Mouse (Mus musculus): ENCODE measurements at regions not wholly inside any gene's neighbourhood (a gene's known extent, or its start where the extent isn't known, plus 50 kb on each side); places are given as distances from the start of the nearest gene placed in this dataset.

- no peak for DNase-seq
- no peak for TF ChIP-seq CTCF (IDR thresholded peaks at IDR 0.05)
- Histone ChIP-seq H3K4me3 (no peak overlapping the region), H3K27ac (no peak overlapping the region)
- intact Hi-C loops (cut with DNase I), result no loop called here
Observed at GRCm38 (mm10) chr1:128667121-128667762, 75.1 kb upstream of the Cxcr4 start.

DNA sequence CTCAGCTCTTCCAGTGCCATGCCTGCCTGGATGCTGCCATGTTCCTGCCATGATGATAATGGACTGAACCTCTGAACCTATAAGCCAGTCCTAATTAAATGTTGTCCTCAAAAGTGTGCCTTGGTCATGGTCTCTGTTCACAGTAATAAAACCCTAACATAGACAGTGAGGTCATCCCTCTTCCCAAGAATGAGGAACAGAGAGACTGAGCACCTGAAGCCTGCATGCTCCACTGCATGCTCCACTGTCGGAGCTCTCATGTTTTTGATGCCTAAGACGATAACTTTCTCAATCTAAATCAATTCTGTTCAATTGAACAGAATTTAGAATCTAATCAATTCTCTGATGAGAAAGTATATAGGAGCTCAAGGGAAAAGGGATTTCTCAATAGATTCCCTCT lies 71.1 kb upstream of the Cxcr4 start:
- no peak for DNase-seq
- no peak overlapping the region for H3K27ac ChIP-seq
- TF ChIP-seq CTCF (IDR thresholded peaks at IDR 0.05), result no peak
- no peak overlapping the region for H3K4me3 ChIP-seq
- intact Hi-C loops (cut with DNase I), result no loop called here

DNA sequence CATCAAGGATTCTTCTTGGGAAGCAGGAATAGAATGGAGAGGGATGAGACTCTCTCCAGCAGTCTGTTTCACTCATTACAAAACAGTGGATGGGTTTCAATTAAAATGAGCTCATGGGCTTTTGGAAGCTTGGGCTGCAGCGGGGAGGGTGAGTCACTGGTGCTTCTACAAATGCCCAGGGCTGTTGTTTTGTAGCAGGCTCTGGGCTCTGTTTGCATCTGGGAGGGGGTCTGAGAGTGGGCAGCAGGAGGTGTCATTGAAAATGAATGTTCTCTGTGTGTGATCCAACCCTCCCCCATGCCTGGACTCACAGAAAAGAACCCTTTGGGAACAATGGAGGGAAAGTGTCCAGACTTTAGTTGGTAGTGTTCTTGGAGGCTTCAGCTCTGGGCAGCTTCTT lies 67.8 kb upstream of the Cxcr4 start:
- intact Hi-C loops (cut with DNase I), result no loop called here
- no peak for TF ChIP-seq CTCF (IDR thresholded peaks at IDR 0.05)
- no peak overlapping the region for H3K4me3 ChIP-seq
- no peak overlapping the region for H3K27ac ChIP-seq
- DNase-seq, result no peak

DNA sequence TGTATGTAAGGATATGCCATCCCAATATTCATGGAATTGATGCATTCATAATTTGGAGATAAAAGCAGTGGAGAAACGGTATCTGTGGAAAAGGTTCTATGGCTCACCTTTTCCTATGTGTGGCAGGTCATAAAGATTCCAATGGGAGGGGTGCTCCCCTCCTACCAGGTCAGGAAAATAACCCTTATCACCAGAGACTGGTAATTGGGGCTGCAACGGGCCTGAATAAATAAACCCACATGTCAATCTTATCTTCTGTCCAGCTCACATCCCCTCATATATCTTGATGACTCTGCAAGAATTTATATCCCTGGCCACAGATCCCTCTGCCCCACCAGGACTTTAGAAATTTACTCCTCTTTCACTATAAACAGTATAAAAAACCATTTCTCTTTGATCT lies 66.7 kb upstream of the Cxcr4 start:
- no peak for DNase-seq

DNA sequence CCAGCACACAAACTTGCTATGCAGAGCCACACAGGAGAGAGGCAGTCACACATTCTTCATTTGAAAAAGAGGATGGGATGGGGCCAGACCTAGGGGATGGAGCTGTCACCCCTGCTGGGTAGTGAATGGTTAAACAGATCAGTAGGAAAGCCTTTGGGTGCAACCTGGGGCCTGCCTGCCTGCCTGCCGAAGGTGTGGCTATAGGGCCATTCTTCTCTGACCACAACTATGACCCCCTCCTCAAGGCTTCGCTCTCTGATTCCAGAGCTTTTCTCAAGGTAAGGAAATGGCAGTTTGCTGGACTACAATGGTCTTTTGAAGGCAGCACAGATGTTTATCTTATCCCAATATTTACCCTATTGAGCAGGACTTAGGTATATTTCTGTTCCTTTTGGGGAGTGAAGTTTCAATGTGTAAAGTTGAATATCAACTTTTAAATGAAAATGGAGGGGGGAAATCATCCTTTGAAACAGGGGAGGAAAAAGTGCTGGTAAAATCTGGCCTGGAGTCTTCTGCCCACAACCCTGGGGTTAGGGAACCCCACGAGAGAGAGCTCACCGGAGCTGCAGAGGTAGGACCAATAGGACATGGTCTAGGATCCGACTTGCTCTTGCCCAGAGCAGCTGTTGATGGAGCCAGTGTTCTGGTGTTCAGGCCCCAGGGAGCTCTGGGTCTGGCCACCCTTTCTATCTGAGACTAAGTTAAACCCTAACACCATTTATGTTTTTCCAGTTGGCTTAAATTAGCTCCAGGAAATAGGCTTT lies 62.2 kb upstream of the Cxcr4 start:
- Histone ChIP-seq H3K4me3 (no peak overlapping the region), H3K27ac (no peak overlapping the region)
- no peak for TF ChIP-seq CTCF (IDR thresholded peaks at IDR 0.05)
- no peak for DNase-seq
- intact Hi-C loops (cut with DNase I), result no loop called here

More for the DNA sequence above, 66.7 kb upstream of the Cxcr4 start:
- H3K4me3 ChIP-seq, result no peak overlapping the region
- intact Hi-C loops (cut with DNase I), result no loop called here
- TF ChIP-seq CTCF (IDR thresholded peaks at IDR 0.05), result no peak
- H3K27ac ChIP-seq, result no peak overlapping the region

DNA sequence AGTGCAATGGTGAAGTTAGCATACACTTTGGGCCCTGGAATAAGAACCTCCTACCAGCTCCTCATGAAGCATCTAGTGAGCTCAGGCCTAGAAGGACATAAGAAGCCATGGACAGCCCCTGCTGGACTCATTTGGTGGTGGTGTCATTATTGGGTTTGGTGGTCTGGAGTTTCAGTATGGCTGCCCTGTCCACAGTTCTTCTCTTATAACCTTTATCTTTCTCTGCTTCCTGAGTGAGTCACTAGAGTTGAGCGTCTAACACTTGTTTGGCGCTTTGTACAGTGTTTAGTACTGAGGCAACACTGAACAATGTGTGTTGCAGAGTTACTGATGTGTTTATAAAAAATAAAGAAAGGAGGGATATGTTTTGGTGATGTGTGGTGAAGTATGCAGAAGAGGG lies 58.5 kb upstream of the Cxcr4 start:
- no peak for DNase-seq
- Histone ChIP-seq H3K4me3 (no peak overlapping the region), H3K27ac (no peak overlapping the region)
- no peak for TF ChIP-seq CTCF (IDR thresholded peaks at IDR 0.05)
- intact Hi-C loops (cut with DNase I), result no loop called here

- H3K27ac ChIP-seq, result no peak overlapping the region
- H3K4me3 ChIP-seq, result no peak overlapping the region
Observed at GRCm38 (mm10) chr1:128649490-128650178, 57.5 kb upstream of the Cxcr4 start.

DNA sequence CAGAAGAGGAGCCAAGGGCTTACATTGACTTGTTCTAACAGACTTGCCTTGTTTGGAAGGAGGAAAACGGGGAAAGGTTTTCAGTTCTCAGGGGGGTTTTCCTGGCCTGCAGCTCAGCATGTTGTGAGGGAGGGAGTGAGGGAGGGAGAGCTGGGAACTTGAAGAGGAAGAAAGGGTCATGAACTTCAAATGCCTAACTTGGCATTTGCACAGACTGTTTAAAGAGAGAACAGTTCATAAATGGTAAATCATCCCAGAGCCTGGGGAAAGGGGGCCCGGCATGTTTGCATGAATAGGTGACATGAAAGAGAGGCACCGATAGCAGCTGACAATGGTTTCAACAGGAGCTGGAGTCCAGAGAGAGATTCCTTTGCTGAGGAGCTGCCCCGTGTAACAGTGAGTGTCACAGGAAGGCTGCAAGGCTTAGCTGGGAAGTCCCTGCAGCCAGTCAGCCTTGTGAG lies 51.3 kb upstream of the Cxcr4 start:
- intact Hi-C loops (cut with DNase I), result no loop called here
- no peak overlapping the region for H3K27ac ChIP-seq
- DNase-seq, result no peak
- no peak overlapping the region for H3K4me3 ChIP-seq
- TF ChIP-seq CTCF (IDR thresholded peaks at IDR 0.05), result no peak

More at GRCm38 (mm10) chr1:128649490-128650178, 57.5 kb upstream of the Cxcr4 start:
- DNase-seq, result no peak
- TF ChIP-seq CTCF (IDR thresholded peaks at IDR 0.05), result no peak
- intact Hi-C loops (cut with DNase I), result no loop called here

DNA sequence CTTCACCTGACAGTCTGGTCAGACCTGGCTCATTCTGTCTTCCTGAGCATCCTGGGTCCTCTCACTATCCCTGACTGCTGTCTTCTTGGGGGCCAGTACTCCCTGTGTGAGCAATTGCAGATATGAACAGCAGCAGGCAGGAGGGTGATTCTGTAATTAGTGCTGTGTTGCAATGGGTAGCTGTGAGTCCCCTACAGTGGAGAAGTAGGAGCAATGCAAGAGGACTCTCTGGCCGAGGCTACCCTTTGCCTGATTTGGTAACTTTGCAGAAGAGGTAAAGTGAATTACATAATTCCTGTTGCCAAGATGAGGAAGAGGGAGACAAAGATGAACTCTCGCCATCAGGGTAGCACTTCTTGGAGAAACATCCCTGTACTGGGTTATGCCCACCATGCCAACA lies 50.1 kb upstream of the Cxcr4 start:
- intact Hi-C loops (cut with DNase I), result no loop called here
- no peak for DNase-seq
- TF ChIP-seq CTCF (IDR thresholded peaks at IDR 0.05), result no peak

More for the DNA sequence above, 50.1 kb upstream of the Cxcr4 start:
- Histone ChIP-seq H3K4me3 (no peak overlapping the region), H3K27ac (no peak overlapping the region)
